Mouse (Mus musculus): ENCODE measurements around the gene Spata20. TPM values are rescaled to one million over a fixed set of nuclear protein-coding genes. Genes with fewer than 3 reads are reported as not detected.

Spata20 gene
- polyA plus RNA-seq, 1 experiment = 1,087 TPM

- peaks cover 25% of the 10 kb centered on the region for H3K4me1 ChIP-seq (ENCODE audit: control insufficient read depth, insufficient read depth, low read length)
- H3K27ac ChIP-seq (ENCODE audit: control insufficient read depth, insufficient read depth, low read depth, low read length) = no peak overlapping the region
- no peaks in the 10 kb centered on the region for H3K27me3 ChIP-seq (ENCODE audit: control insufficient read depth, insufficient read depth, low read length)
- H3K36me3 ChIP-seq (ENCODE audit: control insufficient read depth, insufficient read depth, low read length) = no peaks in the 10 kb centered on the region
- H3K4me3 ChIP-seq (ENCODE audit: control insufficient read depth, low read depth, low read length) = no peak overlapping the region
- no peak for TF ChIP-seq POLR2A (IDR thresholded peaks at IDR 0.05; ENCODE audit: control insufficient read depth, low read depth, low read length)
- TF ChIP-seq CTCF (IDR thresholded peaks at IDR 0.05; ENCODE audit: control insufficient read depth, insufficient read depth, insufficient replicate concordance, low read depth, low read length) = no peak
Measured at GRCm38 (mm10) chr11:94501482-94501881, 15.5 kb upstream of the Spata20 start.

- Histone ChIP-seq H3K27ac (ENCODE audit: control insufficient read depth, insufficient read depth, low read depth, low read length) (no peak overlapping the region), H3K4me1 (ENCODE audit: control insufficient read depth, insufficient read depth, low read length) (peaks cover 22% of the 10 kb centered on the region), H3K27me3 (ENCODE audit: control insufficient read depth, insufficient read depth, low read length) (no peaks in the 10 kb centered on the region), H3K4me3 (ENCODE audit: control insufficient read depth, low read depth, low read length) (no peak overlapping the region; the same call in 1 of the 2 replicates), H3K36me3 (ENCODE audit: control insufficient read depth, insufficient read depth, low read length) (no peaks in the 10 kb centered on the region)
- TF ChIP-seq CTCF (IDR thresholded peaks at IDR 0.05; ENCODE audit: control insufficient read depth, insufficient read depth, insufficient replicate concordance, low read depth, low read length) = no peak
- no peak for TF ChIP-seq POLR2A (IDR thresholded peaks at IDR 0.05; ENCODE audit: control insufficient read depth, low read depth, low read length)
Measured at GRCm38 (mm10) chr11:94500362-94500761, 14.4 kb upstream of the Spata20 start.

GRCm38 (mm10) chr11:94499661-94500152, 13.7 kb upstream of the Spata20 start, which contains the start of gene Epn3:
Gene Epn3, minus strand, starts transcription at chr11:94499974.
- peak within 1 kb of the TSS; percentile 26 for H3K4me3 ChIP-seq (ENCODE audit: control insufficient read depth, low read depth, low read length)
- TF ChIP-seq POLR2A (IDR thresholded peaks at IDR 0.05; ENCODE audit: control insufficient read depth, low read depth, low read length) (no peak), CTCF (IDR thresholded peaks at IDR 0.05; ENCODE audit: control insufficient read depth, insufficient read depth, insufficient replicate concordance, low read depth, low read length) (no peak)
- no peaks in the 10 kb centered on the region for H3K27me3 ChIP-seq (ENCODE audit: control insufficient read depth, insufficient read depth, low read length)
- H3K27ac ChIP-seq (ENCODE audit: control insufficient read depth, insufficient read depth, low read depth, low read length) = no peak within 1 kb of the TSS
- H3K4me1 ChIP-seq (ENCODE audit: control insufficient read depth, insufficient read depth, low read length) = peaks cover 18% of the 10 kb centered on the region
- H3K36me3 ChIP-seq (ENCODE audit: control insufficient read depth, insufficient read depth, low read length) = no peaks in the 10 kb centered on the region

- TF ChIP-seq CTCF (IDR thresholded peaks at IDR 0.05; ENCODE audit: control insufficient read depth, insufficient read depth, insufficient replicate concordance, low read depth, low read length) = no peak
- TF ChIP-seq POLR2A (IDR thresholded peaks at IDR 0.05; ENCODE audit: control insufficient read depth, low read depth, low read length) = no peak
- H3K36me3 ChIP-seq (ENCODE audit: control insufficient read depth, insufficient read depth, low read length) = no peaks in the 10 kb centered on the region
- H3K27me3 ChIP-seq (ENCODE audit: control insufficient read depth, insufficient read depth, low read length) = no peaks in the 10 kb centered on the region
- H3K4me1 ChIP-seq (ENCODE audit: control insufficient read depth, insufficient read depth, low read length) = peaks cover 15% of the 10 kb centered on the region
- H3K27ac ChIP-seq (ENCODE audit: control insufficient read depth, insufficient read depth, low read depth, low read length) = no peak overlapping the region
- no peak overlapping the region for H3K4me3 ChIP-seq (ENCODE audit: control insufficient read depth, low read depth, low read length)
Measured at GRCm38 (mm10) chr11:94499035-94499434, 13.1 kb upstream of the Spata20 start.

- Histone ChIP-seq H3K36me3 (ENCODE audit: control insufficient read depth, insufficient read depth, low read length) (no peaks in the 10 kb centered on the region), H3K27ac (ENCODE audit: control insufficient read depth, insufficient read depth, low read depth, low read length) (no peak overlapping the region), H3K27me3 (ENCODE audit: control insufficient read depth, insufficient read depth, low read length) (no peaks in the 10 kb centered on the region), H3K4me1 (ENCODE audit: control insufficient read depth, insufficient read depth, low read length) (peaks cover 13% of the 10 kb centered on the region), H3K4me3 (ENCODE audit: control insufficient read depth, low read depth, low read length) (no peak overlapping the region)
- no peak for TF ChIP-seq CTCF (IDR thresholded peaks at IDR 0.05; ENCODE audit: control insufficient read depth, insufficient read depth, insufficient replicate concordance, low read depth, low read length)
- TF ChIP-seq POLR2A (IDR thresholded peaks at IDR 0.05; ENCODE audit: control insufficient read depth, low read depth, low read length) = no peak
Measured at GRCm38 (mm10) chr11:94498093-94498996, 12.4 kb upstream of the Spata20 start.

- H3K4me1 ChIP-seq (ENCODE audit: control insufficient read depth, insufficient read depth, low read length) = peaks cover 17% of the 10 kb centered on the region
- H3K27me3 ChIP-seq (ENCODE audit: control insufficient read depth, insufficient read depth, low read length) = no peaks in the 10 kb centered on the region
- no peaks in the 10 kb centered on the region for H3K36me3 ChIP-seq (ENCODE audit: control insufficient read depth, insufficient read depth, low read length)
- no peak overlapping the region for H3K27ac ChIP-seq (ENCODE audit: control insufficient read depth, insufficient read depth, low read depth, low read length)
- H3K4me3 ChIP-seq (ENCODE audit: control insufficient read depth, low read depth, low read length) = no peak overlapping the region
- TF ChIP-seq POLR2A (IDR thresholded peaks at IDR 0.05; ENCODE audit: control insufficient read depth, low read depth, low read length) = no peak
- no peak for TF ChIP-seq CTCF (IDR thresholded peaks at IDR 0.05; ENCODE audit: control insufficient read depth, insufficient read depth, insufficient replicate concordance, low read depth, low read length)
Measured at GRCm38 (mm10) chr11:94495415-94495814, 9.4 kb upstream of the Spata20 start.

- H3K27ac ChIP-seq (ENCODE audit: control insufficient read depth, insufficient read depth, low read depth, low read length) = no peak overlapping the region
- H3K27me3 ChIP-seq (ENCODE audit: control insufficient read depth, insufficient read depth, low read length) = no peaks in the 10 kb centered on the region
Measured at GRCm38 (mm10) chr11:94491749-94492099, 5.7 kb upstream of the Spata20 start.

More at GRCm38 (mm10) chr11:94491749-94492099, 5.7 kb upstream of the Spata20 start:
- TF ChIP-seq CTCF (IDR thresholded peaks at IDR 0.05; ENCODE audit: control insufficient read depth, insufficient read depth, insufficient replicate concordance, low read depth, low read length) (no peak), POLR2A (IDR thresholded peaks at IDR 0.05; ENCODE audit: control insufficient read depth, low read depth, low read length) (no peak)
- no peak overlapping the region for H3K4me3 ChIP-seq (ENCODE audit: control insufficient read depth, low read depth, low read length)
- H3K36me3 ChIP-seq (ENCODE audit: control insufficient read depth, insufficient read depth, low read length) = no peaks in the 10 kb centered on the region
- H3K4me1 ChIP-seq (ENCODE audit: control insufficient read depth, insufficient read depth, low read length) = peaks cover 6% of the 10 kb centered on the region

Measured in testis, adult 2 months (tissue).